ENCODE assay signal across 17 mouse cellular contexts in genomic region chr1:53774571-53774970, GRCm38 (mm10). TPM values are rescaled to one million over a fixed set of nuclear protein-coding genes. Genes with fewer than 3 reads are reported as not detected.
A peak's percentile ranks its signal among the peaks of the same experiment; 100 is the strongest.
DNase-seq lines count a peak whose midpoint lies in the region; ATAC-seq and TF ChIP-seq lines count a peak whose summit lies in the region.
"Had no signal": no experiment of that assay in that cellular context is flagged by ENCODE, and none has a peak within 500 bp of the region (broad histone marks: within the 10 kb centered on the region; RNA-seq: fewer than 3 reads in every experiment).

No protein-coding gene starts in this region.

- no peak overlapping the region for H3K4me2 ChIP-seq in forebrain, embryonic 15.5 days (replicated peaks)
- H3K4me2 ChIP-seq: hindbrain, embryonic 12.5 days had no signal

- H3K9ac ChIP-seq in forebrain, embryonic 15.5 days (replicated peaks) = no peak overlapping the region
- H3K9ac ChIP-seq: hindbrain, embryonic 12.5 days had no signal

- H3K27me3 ChIP-seq in spleen, adult 2 months (ENCODE audit: control insufficient read depth, insufficient read depth, low read length) = no peaks in the 10 kb centered on the region
- H3K27me3 ChIP-seq in small intestine, adult 2 months (ENCODE audit: control insufficient read depth, insufficient read depth, low read length) = no peaks in the 10 kb centered on the region
- no peaks in the 10 kb centered on the region for H3K27me3 ChIP-seq in forebrain, embryonic 15.5 days
- H3K27me3 ChIP-seq: hindbrain, embryonic 12.5 days; Patski had no signal

- no peak for ATAC-seq in CD4-positive, CD25-positive, alpha-beta regulatory T cell, adult 4 months
- no peak for ATAC-seq in forebrain, embryonic 15.5 days (replicated peaks)
- ATAC-seq: forebrain, embryonic 16.5 days; hindbrain, embryonic 16.5 days; Patski had no signal

- DNase-seq in CD4-positive, CD25-positive, alpha-beta regulatory T cell, adult 2 months (ENCODE audit: low read depth, low spot score) = peak; percentile 29
- DNase-seq in spleen, adult 2 months (ENCODE audit: low read depth in 1 of 2, low spot score in 2 of 2) = no peak
- DNase-seq in spleen, adult 12 weeks (ENCODE audit: low spot score) = no peak
- peak; percentile 62 for DNase-seq in induced T-regulatory cell, adult 2 months (ENCODE audit: low read depth)
- DNase-seq in urinary bladder, adult 18-20 months (ENCODE audit: low spot score in 2 of 2) = no peak
- DNase-seq: cerebellum, adult 2 months; cerebellum, postnatal 10 days had no signal

- no peak for TF ChIP-seq CTCF in spleen, adult 2 months (IDR thresholded peaks at IDR 0.05; ENCODE audit: extremely low read depth, insufficient read depth, insufficient read length, insufficient replicate concordance)
- TF ChIP-seq CTCF in small intestine, adult 2 months (IDR thresholded peaks at IDR 0.05; ENCODE audit: extremely low read depth, insufficient read length, insufficient replicate concordance, low read depth, low read length) = no peak

- H3K4me3 ChIP-seq in spleen, adult 2 months (ENCODE audit: extremely low read depth, insufficient read depth, insufficient read length) = peak overlapping the region; percentile 49; the same call in 1 of the 2 replicates
- no peak overlapping the region for H3K4me3 ChIP-seq in small intestine, adult 2 months (ENCODE audit: low read depth, low read length)
- no peak overlapping the region for H3K4me3 ChIP-seq in forebrain, embryonic 15.5 days
- H3K4me3 ChIP-seq: embryonic facial prominence, embryonic 10.5 days; heart, embryonic 10.5 days; hindbrain, embryonic 12.5 days had no signal

- H3K36me3 ChIP-seq in spleen, adult 2 months (ENCODE audit: control insufficient read depth, insufficient read depth, low read length) = peaks cover 21% of the 10 kb centered on the region
- H3K36me3 ChIP-seq in small intestine, adult 2 months (ENCODE audit: control insufficient read depth, insufficient read depth, low read length) = peaks cover 14% of the 10 kb centered on the region
- no peaks in the 10 kb centered on the region for H3K36me3 ChIP-seq in forebrain, embryonic 15.5 days
- H3K36me3 ChIP-seq: embryonic facial prominence, embryonic 10.5 days; heart, embryonic 10.5 days; hindbrain, embryonic 12.5 days had no signal

- TF ChIP-seq POLR2A in spleen, adult 2 months (IDR thresholded peaks at IDR 0.05; ENCODE audit: low read depth, low read length) = no peak
- TF ChIP-seq POLR2A in small intestine, adult 2 months (IDR thresholded peaks at IDR 0.05; ENCODE audit: low read depth, low read length) = no peak

- WGBS in spleen, adult 2 months = 22% methylated on average over 3 of the region's 3 CpGs
- WGBS in small intestine, adult 2 months = 80% methylated on average over 3 of the region's 3 CpGs
- WGBS in forebrain, embryonic 15.5 days = 87% methylated on average over 3 of the region's 3 CpGs

- H3K4me1 ChIP-seq in spleen, adult 2 months (ENCODE audit: control insufficient read depth, insufficient read depth, insufficient read length) = peaks cover 7% of the 10 kb centered on the region
- H3K4me1 ChIP-seq in small intestine, adult 2 months (ENCODE audit: control insufficient read depth, insufficient read depth, insufficient read length, low read length) = peaks cover 4% of the 10 kb centered on the region; the same call in 1 of the 2 replicates
- no peaks in the 10 kb centered on the region for H3K4me1 ChIP-seq in forebrain, embryonic 15.5 days
- H3K4me1 ChIP-seq: embryonic facial prominence, embryonic 10.5 days; heart, embryonic 10.5 days; hindbrain, embryonic 12.5 days had no signal

- H3K9me3 ChIP-seq in forebrain, embryonic 15.5 days = no peaks in the 10 kb centered on the region
- H3K9me3 ChIP-seq: embryonic facial prominence, embryonic 10.5 days; G1E; heart, embryonic 10.5 days; hindbrain, embryonic 12.5 days had no signal

- peak overlapping the region; percentile 87 for H3K27ac ChIP-seq in spleen, adult 2 months (ENCODE audit: insufficient read depth, low read length)
- peak overlapping the region; percentile 17; the same call in 1 of the 2 replicates for H3K27ac ChIP-seq in small intestine, adult 2 months (ENCODE audit: insufficient read depth, low read depth, low read length)
- no peak overlapping the region for H3K27ac ChIP-seq in forebrain, embryonic 15.5 days (replicated peaks)
- H3K27ac ChIP-seq: embryonic facial prominence, embryonic 10.5 days; heart, embryonic 10.5 days; hindbrain, embryonic 12.5 days had no signal

RNA-seq across cellular contexts. Expression of gene Stk17b, which starts 10.5 kb away (rescaled TPM):
- 100 to 1,000 TPM; 437 to 460 TPM for polyA plus RNA-seq in CD4-positive, CD25-positive, alpha-beta regulatory T cell, adult 4 months (2017; shearing (Covaris generic))
- polyA plus RNA-seq in spleen, adult 2 months (2012; rRNA removed) = 25.7 and 30.0 TPM in 2 replicates
- polyA plus RNA-seq in small intestine, adult 2 months (2012; rRNA removed) = 1.3 and 11.0 TPM in 2 replicates
- polyA plus RNA-seq in forebrain, embryonic 15.5 days (2015; fragmentation: Nextera tagmentation; extraction: Ambion mirVana) = 5.4 and 5.9 TPM in 2 replicates

Comparison
In these comparisons a context has a peak if more than half of its experiments do, and no peak if none do; other contexts are left out.
1. DNase-seq: peak in CD4-positive, CD25-positive, alpha-beta regulatory T cell, adult 2 months (single experiment) and induced T-regulatory cell, adult 2 months (single experiment); none in spleen, adult 2 months (0 of 2), spleen, adult 12 weeks (single experiment) and urinary bladder, adult 18-20 months (0 of 2).
2. RNA of gene Stk17b, which starts 10.5 kb away (polyA plus RNA-seq): 437 to 460 TPM in CD4-positive, CD25-positive, alpha-beta regulatory T cell, adult 4 months; 25.7 to 30.0 TPM in spleen, adult 2 months, 1.3 to 11.0 TPM in small intestine, adult 2 months and 5.4 to 5.9 TPM in forebrain, embryonic 15.5 days; every median in the first group is over 10 times any median in the second.